Mouse (Mus musculus) CH12.LX (cell line): ENCODE measurements around the gene Myog. TPM values are rescaled to one million over a fixed set of nuclear protein-coding genes. Genes with fewer than 3 reads are reported as not detected.
A peak's percentile ranks its signal among the peaks of the same experiment; 100 is the strongest.

Experiments used
- DNase-seq: peaks from one replicate; pipeline ENCODE4 v3.0.0-alpha.2; 2013; ENCODE audit errors: extremely low read depth
- H3K27ac ChIP-seq: 2 replicates; pipeline ENCODE4 v1.5.1; 2012; ENCODE audit warnings: low read depth, mild to moderate bottlenecking, control low read depth, moderate library complexity; ENCODE audit not compliant: insufficient read depth
- H3K27me3 ChIP-seq: replicated peaks from 2 replicates; pipeline ENCODE3; 2012; ENCODE audit warnings: inconsistent platforms
- H3K36me3 ChIP-seq, 2 experiments: replicated peaks in 1 of 2; 2 replicates each; pipeline versions ENCODE3 to v1.6.1; 2012; ENCODE audit warnings: inconsistent platforms in 1 of 2, low read length in 1 of 2, mild to moderate bottlenecking in 1 of 2, mixed read lengths in 1 of 2, moderate library complexity in 1 of 2; ENCODE audit not compliant: control insufficient read depth in 1 of 2, insufficient read depth in 1 of 2
- H3K4me1 ChIP-seq, 2 experiments: 2 replicates each; pipeline ENCODE4 v1.6.1; 2012; ENCODE audit warnings: inconsistent platforms in 1 of 2, moderate library complexity in 1 of 2; ENCODE audit not compliant: insufficient read depth in 2 of 2, control insufficient read depth in 1 of 2
- H3K4me2 ChIP-seq: 2 replicates; pipeline ENCODE4 v1.6.1; 2012; ENCODE audit warnings: low read depth, mild to moderate bottlenecking, control low read depth; ENCODE audit not compliant: poor library complexity, insufficient read depth, severe bottlenecking
- H3K4me3 ChIP-seq, 3 experiments: fragments of 150-350 bp in 1 of 3; sonication (generic) in 1 of 3; replicated peaks in 1 of 3; 2 replicates each; pipeline versions ENCODE3 to v1.5.1; 2011 to 2012; ENCODE audit warnings: low read depth in 2 of 3, low read length in 2 of 3, mild to moderate bottlenecking in 2 of 3, moderate library complexity in 2 of 3, control low read depth in 1 of 3, improper control_type of control experiment in 1 of 3, inconsistent platforms in 1 of 3, mixed read lengths in 1 of 3; ENCODE audit not compliant: poor library complexity in 1 of 3
- H3K79me2 ChIP-seq: replicated peaks from 2 replicates; pipeline ENCODE4 v1.6.1; 2012; ENCODE audit warnings: mild to moderate bottlenecking, moderate library complexity; ENCODE audit not compliant: control insufficient read depth, poor library complexity, insufficient read depth, severe bottlenecking; ENCODE audit errors: extremely low read depth
- H3K9ac ChIP-seq: 2 replicates; pipeline ENCODE4 v1.6.1; 2012; ENCODE audit warnings: low read depth, mild to moderate bottlenecking, control low read depth, moderate library complexity; ENCODE audit not compliant: insufficient read depth
- H3K9me3 ChIP-seq: replicated peaks from 2 replicates; pipeline ENCODE3; 2012; ENCODE audit warnings: low read length, inconsistent platforms, mixed read lengths
- BHLHE40 ChIP-seq: IDR thresholded peaks from 2 replicates; pipeline ENCODE4 v1.6.1; 2011; ENCODE audit warnings: mild to moderate bottlenecking, low read depth, low read length, improper control_type of control experiment
- CHD1 ChIP-seq: IDR thresholded peaks from 2 replicates; pipeline ENCODE4 v1.6.1; 2012; ENCODE audit warnings: low read depth, low read length, improper control_type of control experiment, inconsistent platforms
- CHD2 ChIP-seq: IDR thresholded peaks from 2 replicates; pipeline ENCODE4 v1.6.1; 2011; ENCODE audit warnings: low read length, improper control_type of control experiment
- CTCF ChIP-seq, 2 experiments: IDR thresholded peaks in 1 of 2; conservative IDR thresholded peaks in 1 of 2; 2 replicates each; pipeline ENCODE4 v1.5.1; 2011 to 2012; ENCODE audit warnings: low read depth in 2 of 2, low read length in 2 of 2, improper control_type of control experiment in 1 of 2, inconsistent platforms in 1 of 2, mild to moderate bottlenecking in 1 of 2, moderate library complexity in 1 of 2
- E2F4 ChIP-seq: IDR thresholded peaks from 2 replicates; pipeline ENCODE4 v1.6.1; 2011; ENCODE audit warnings: low read depth, low read length, improper control_type of control experiment; ENCODE audit not compliant: insufficient replicate concordance
- ELF1 ChIP-seq: IDR thresholded peaks from 2 replicates; pipeline ENCODE4 v1.6.1; 2014; ENCODE audit warnings: low read depth, mild to moderate bottlenecking, inconsistent platforms, low read length, improper control_type of control experiment
- EP300 ChIP-seq: IDR thresholded peaks from 2 replicates; pipeline ENCODE4 v1.6.1; 2011; ENCODE audit warnings: low read length, improper control_type of control experiment
- ETS1 ChIP-seq: conservative IDR thresholded peaks from 2 replicates; pipeline ENCODE4 v1.6.1; 2012; ENCODE audit warnings: low read depth, mild to moderate bottlenecking, inconsistent platforms, low read length, improper control_type of control experiment, moderate library complexity
- IRF4 ChIP-seq: IDR thresholded peaks from 2 replicates; pipeline ENCODE4 v1.6.1; 2014; ENCODE audit warnings: low read depth, mild to moderate bottlenecking, inconsistent platforms, low read length, improper control_type of control experiment
- JUN ChIP-seq: IDR thresholded peaks from 2 replicates; pipeline ENCODE4 v1.6.1; 2011; ENCODE audit warnings: low read depth, mild to moderate bottlenecking, low read length, improper control_type of control experiment, moderate library complexity; ENCODE audit not compliant: insufficient read depth
- JUND ChIP-seq: conservative IDR thresholded peaks from 2 replicates; pipeline ENCODE4 v1.6.1; 2011; ENCODE audit warnings: low read depth, low read length, improper control_type of control experiment
- KAT2A ChIP-seq: IDR thresholded peaks from 2 replicates; pipeline ENCODE4 v1.6.1; 2012; ENCODE audit warnings: low read length, improper control_type of control experiment, inconsistent platforms; ENCODE audit not compliant: insufficient replicate concordance
- MAFK ChIP-seq: IDR thresholded peaks from 2 replicates; pipeline ENCODE4 v1.6.1; 2011; ENCODE audit warnings: low read length, improper control_type of control experiment; ENCODE audit not compliant: insufficient replicate concordance
- MAX ChIP-seq: IDR thresholded peaks from 2 replicates; pipeline ENCODE4 v1.6.1; 2011; ENCODE audit warnings: low read length, improper control_type of control experiment
- MAZ ChIP-seq: IDR thresholded peaks from 2 replicates; pipeline ENCODE4 v1.6.1; 2012; ENCODE audit warnings: low read depth, mild to moderate bottlenecking, inconsistent platforms, low read length, improper control_type of control experiment, moderate library complexity
- MYC ChIP-seq: IDR thresholded peaks from 2 replicates; pipeline ENCODE4 v1.6.1; 2011; ENCODE audit warnings: low read depth, mild to moderate bottlenecking, improper control_type of control experiment, low read length
- NRF1 ChIP-seq: IDR thresholded peaks from 2 replicates; pipeline ENCODE4 v1.6.1; 2014; ENCODE audit warnings: low read depth, mild to moderate bottlenecking, inconsistent platforms, low read length, improper control_type of control experiment, moderate library complexity
- PAX5 ChIP-seq: IDR thresholded peaks from 2 replicates; pipeline ENCODE4 v1.6.1; 2012; ENCODE audit warnings: low read length, inconsistent platforms, mixed read lengths
- POLR2A ChIP-seq: IDR thresholded peaks from 2 replicates; pipeline ENCODE4 v1.6.1; 2011; ENCODE audit warnings: low read depth, mild to moderate bottlenecking, improper control_type of control experiment, low read length
- POLR2AphosphoS2 ChIP-seq: IDR thresholded peaks from 2 replicates; pipeline ENCODE4 v1.6.1; 2011; ENCODE audit warnings: low read depth, low read length, improper control_type of control experiment
- RAD21 ChIP-seq: IDR thresholded peaks from 2 replicates; pipeline ENCODE4 v1.6.1; 2011; ENCODE audit warnings: low read depth, mild to moderate bottlenecking, low read length, improper control_type of control experiment, moderate library complexity
- RCOR1 ChIP-seq: conservative IDR thresholded peaks from 2 replicates; pipeline ENCODE4 v1.6.1; 2012; ENCODE audit warnings: low read depth, mild to moderate bottlenecking, inconsistent platforms, low read length, improper control_type of control experiment
- SIN3A ChIP-seq: IDR thresholded peaks from 2 replicates; pipeline ENCODE4 v1.6.1; 2012; ENCODE audit warnings: low read length, improper control_type of control experiment, inconsistent platforms
- SMC3 ChIP-seq: IDR thresholded peaks from 2 replicates; pipeline ENCODE4 v1.6.1; 2011; ENCODE audit warnings: low read depth, low read length, improper control_type of control experiment
- TBP ChIP-seq: conservative IDR thresholded peaks from 2 replicates; pipeline ENCODE4 v1.6.1; 2011; ENCODE audit warnings: low read depth, low read length, improper control_type of control experiment
- TCF12 ChIP-seq: IDR thresholded peaks from 2 replicates; pipeline ENCODE4 v1.6.1; 2014; ENCODE audit warnings: low read depth, mild to moderate bottlenecking, inconsistent platforms, low read length, improper control_type of control experiment
- UBTF ChIP-seq: IDR thresholded peaks from 2 replicates; pipeline ENCODE4 v1.6.1; 2012; ENCODE audit warnings: low read depth, mild to moderate bottlenecking, inconsistent platforms, low read length, improper control_type of control experiment, moderate library complexity
- USF2 ChIP-seq: conservative IDR thresholded peaks from 2 replicates; pipeline ENCODE4 v1.6.1; 2011; ENCODE audit warnings: low read depth, low read length, improper control_type of control experiment
- ZKSCAN1 ChIP-seq: IDR thresholded peaks from 2 replicates; pipeline ENCODE4 v1.6.1; 2012; ENCODE audit warnings: low read depth, inconsistent platforms, low read length, improper control_type of control experiment, borderline replicate concordance
- ZMIZ1 ChIP-seq: IDR thresholded peaks from 2 replicates; pipeline ENCODE4 v1.6.1; 2012; ENCODE audit warnings: low read depth, mild to moderate bottlenecking, inconsistent platforms, low read length, improper control_type of control experiment
- ZNF384 ChIP-seq: IDR thresholded peaks from 2 replicates; pipeline ENCODE4 v1.6.1; 2012; ENCODE audit warnings: low read depth, low read length, improper control_type of control experiment, inconsistent platforms
- dilution Hi-C: fragments of 300-500 bp; cut with MboI; formaldehyde crosslinking; loops from 2 replicates; pipeline ENCODE4 v1.14.3; 2020; ENCODE audit warnings: low sequenced_read_pairs; ENCODE audit not compliant: extremely low pct_unique_long_range_greater_than_20kb, extremely low pct_ligation_motif_present
- in situ Hi-C: fragments of 300-500 bp; cut with MboI; formaldehyde crosslinking; loops from 3 replicates; pipeline ENCODE4 v1.14.3; 2019; ENCODE audit warnings: low sequenced_read_pairs, low pct_ligation_motif_present, low pct_unique_long_range_greater_than_20kb, mixed read lengths
- polyA plus RNA-seq: library from polyadenylated mRNA; unstranded; fragments of >175 nt; gene quantifications from 2 replicates; pipeline ENCODE4 v1.2.1, GENCODE M21; 2012; ENCODE audit warnings: low read depth; ENCODE audit not compliant: insufficient read length
- total RNA-seq, 2 experiments: library from RNA; depleted of rRNA; stranded (reverse); fragments of 300-350 nt in 1 of 2; fragments of >200 nt in 1 of 2; gene quantifications; 2 replicates each; pipeline ENCODE4 v1.2.3; 2012 to 2014

Myog gene
- total RNA-seq (2012; rRNA removed) (not detected in 2 replicates), total RNA-seq (2014; rRNA removed) (not detected in 2 replicates), polyA plus RNA-seq (not detected in 2 replicates)

GRCm38 (mm10) chr1:134289598-134290099 lies at the start of gene Myog:
TSS of gene Myog (plus strand) at chr1:134289989.
- Histone ChIP-seq H3K27me3 (no peaks in the 10 kb centered on the region), H3K9me3 (no peaks in the 10 kb centered on the region), H3K4me1 (peaks cover 18 to 66% of the 10 kb centered on the region in 2 experiments), H3K79me2 (no peaks in the 10 kb centered on the region), H3K27ac (no peak within 1 kb of the TSS), H3K36me3 (no peaks in the 10 kb centered on the region), H3K4me3 (no peak within 1 kb of the TSS)
- dilution Hi-C loops (no loop called here), in situ Hi-C loops (loop anchor here (10.0 kb wide), 2 partner anchors 45 to 95 kb away; partner anchors contain the start of gene Mybph)
- no peak for DNase-seq
- no peak for TF ChIP-seq SIN3A
- TF ChIP-seq TCF12: no peak
- TF ChIP-seq KAT2A: no peak
- TF ChIP-seq MAFK: no peak
- TF ChIP-seq JUND: no peak
- no peak for TF ChIP-seq ETS1
- no peak for TF ChIP-seq CHD1
- no peak for TF ChIP-seq POLR2AphosphoS2
- TF ChIP-seq ELF1: no peak
- TF ChIP-seq ZKSCAN1: no peak
- no peak for TF ChIP-seq NRF1
- no peak for TF ChIP-seq JUN
- TF ChIP-seq IRF4: no peak
- no peak for TF ChIP-seq PAX5
- no peak for TF ChIP-seq USF2
- TF ChIP-seq, all 38 proteins: peak for 0
- no peak within 1 kb of the TSS for H3K4me2 ChIP-seq
- no peak within 1 kb of the TSS for H3K9ac ChIP-seq

GRCm38 (mm10) chr1:134240701-134241100 lies 49.1 kb upstream of the Myog start:
- Histone ChIP-seq H3K27ac (no peak overlapping the region; the same call in 1 of the 2 replicates), H3K79me2 (no peaks in the 10 kb centered on the region), H3K9ac (peak overlapping the region; percentile 1; the same call in 1 of the 2 replicates), H3K9me3 (no peaks in the 10 kb centered on the region), H3K4me1 (peaks cover 14 to 88% of the 10 kb centered on the region in 2 experiments), H3K4me2 (peak overlapping the region; percentile 0; the same call in 1 of the 2 replicates), H3K4me3 (peak overlapping the region in 1 of 3 experiments; percentile 4), H3K36me3 (no peaks in the 10 kb centered on the region), H3K27me3 (no peaks in the 10 kb centered on the region)
- in situ Hi-C loops (loop anchor here (5.0 to 10.0 kb wide), 2 partner anchors 54 to 88 kb away; no protein-coding TSS in a partner anchor), dilution Hi-C loops (no loop called here)
- peak; percentile 52 for DNase-seq
- TF ChIP-seq RAD21 (no peak), CHD1 (no peak), ZMIZ1 (no peak), ZNF384 (no peak), MAX (peak; percentile 74), ETS1 (peak; percentile 25; the same call in 1 of the 2 replicates), ELF1 (peak; percentile 36; the same call in 1 of the 2 replicates), RCOR1 (no peak), TCF12 (peak; percentile 60), JUN (no peak), E2F4 (no peak), CHD2 (0 out of 2 replicates have a peak, but pooled peaks have one; percentile 21), USF2 (no peak), TBP (no peak), CTCF (conservative IDR thresholded peaks at IDR 0.05 in 1 of 2, IDR thresholded peaks at IDR 0.05 in 1 of 2; ENCODE audit: low read depth in 2 of 2, low read length in 2 of 2) (no peak), SIN3A (no peak), SMC3 (no peak; the same call in 1 of the 2 replicates), MAZ (0 out of 2 replicates have a peak, but pooled peaks have one; percentile 27), MYC (peak; percentile 84), BHLHE40 (peak; percentile 50; the same call in 1 of the 2 replicates), JUND (no peak; the same call in 1 of the 2 replicates), UBTF (no peak), IRF4 (peak; percentile 52), EP300 (peak; percentile 69), POLR2A (no peak)
